Mouse (Mus musculus) thymus, adult 2 months (tissue): ENCODE data around the gene Krt90. TPM values are rescaled to one million over a fixed set of nuclear protein-coding genes. Genes with fewer than 3 reads are reported as not detected.

Experiments used
- DNase-seq: peaks from one replicate; pipeline ENCODE4 v3.0.0; 2021
- H3K27ac ChIP-seq: fragments of 200-500 bp; 2 replicates; pipeline ENCODE4 v1.5.1; 2012; ENCODE audit warnings: low read length, control low read depth; ENCODE audit not compliant: control insufficient read depth, insufficient read depth
- H3K27me3 ChIP-seq: fragments of 200-500 bp; 2 replicates; pipeline ENCODE4 v1.6.1; 2012; ENCODE audit warnings: mild to moderate bottlenecking, low read length, moderate library complexity, mixed read lengths; ENCODE audit not compliant: control insufficient read depth, insufficient read depth
- H3K36me3 ChIP-seq: fragments of 200-500 bp; 2 replicates; pipeline ENCODE4 v1.6.1; 2012; ENCODE audit warnings: mild to moderate bottlenecking, low read length, moderate library complexity; ENCODE audit not compliant: control insufficient read depth, insufficient read depth
- H3K4me1 ChIP-seq: fragments of 200-500 bp; replicated peaks from 2 replicates; pipeline ENCODE4 v1.6.1; 2012; ENCODE audit warnings: low read length; ENCODE audit not compliant: control insufficient read depth, insufficient read depth
- H3K4me3 ChIP-seq: fragments of 200-500 bp; 2 replicates; pipeline ENCODE4 v1.5.1; 2012; ENCODE audit warnings: mild to moderate bottlenecking, low read length, control low read depth, moderate library complexity; ENCODE audit not compliant: control insufficient read depth, insufficient read depth
- CTCF ChIP-seq: fragments of 200-500 bp; IDR thresholded peaks from 2 replicates; pipeline ENCODE4 v1.5.1; 2012; ENCODE audit warnings: mild to moderate bottlenecking, control low read depth, low read length, moderate library complexity, borderline replicate concordance; ENCODE audit not compliant: control insufficient read depth, poor library complexity, insufficient read depth; ENCODE audit errors: extremely low read depth
- POLR2A ChIP-seq: fragments of 200-500 bp; IDR thresholded peaks from 2 replicates; pipeline ENCODE4 v1.6.1; 2012; ENCODE audit warnings: mild to moderate bottlenecking, low read length, control low read depth, moderate library complexity; ENCODE audit not compliant: control insufficient read depth, poor library complexity, insufficient read depth; ENCODE audit errors: extremely low read depth
- WGBS: fragments of 180-500 bp; shearing (Covaris S2); methylation state at CpG from one replicate; pipeline ENCODE4 v1.1.7; 2018; 5-methylcytosine and 5-hydroxymethylcytosine counted together
- polyA plus RNA-seq: library from polyadenylated mRNA; depleted of rRNA; stranded (reverse); fragments of >200 nt; gene quantifications from 2 replicates; pipeline ENCODE4 v1.2.3, GENCODE M21; 2012

The Krt90 gene
- polyA plus RNA-seq, 1 experiment = 0.16 TPM

DNA sequence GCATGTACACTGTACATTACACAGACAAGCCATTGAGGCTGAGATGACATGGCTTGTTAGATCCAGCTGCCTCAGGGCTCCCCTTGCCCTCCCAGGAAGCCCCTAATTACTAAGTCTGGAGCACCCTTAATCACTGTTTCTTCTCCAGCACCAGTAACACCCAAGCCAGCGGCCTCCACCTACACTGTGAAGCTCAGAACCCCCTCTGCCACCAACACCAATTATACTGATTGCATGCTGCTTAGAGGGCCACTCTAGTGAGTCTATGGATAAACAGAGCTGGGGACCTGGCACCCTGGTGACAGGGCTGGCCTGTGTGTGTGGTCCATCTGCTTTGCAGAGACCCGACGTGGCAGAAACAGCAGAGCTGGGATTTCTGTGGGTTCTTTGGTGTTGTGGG lies 18.3 kb downstream of the Krt90 start:
- H3K27ac ChIP-seq = no peak overlapping the region
- H3K27me3 ChIP-seq = no peaks in the 10 kb centered on the region
- TF ChIP-seq CTCF (no peak), POLR2A (no peak)
- H3K4me3 ChIP-seq = no peak overlapping the region
- no peaks in the 10 kb centered on the region for H3K4me1 ChIP-seq
- H3K36me3 ChIP-seq = no peaks in the 10 kb centered on the region
- no peak for DNase-seq
- WGBS = 78% methylated on average over 3 of the region's 3 CpGs

DNA sequence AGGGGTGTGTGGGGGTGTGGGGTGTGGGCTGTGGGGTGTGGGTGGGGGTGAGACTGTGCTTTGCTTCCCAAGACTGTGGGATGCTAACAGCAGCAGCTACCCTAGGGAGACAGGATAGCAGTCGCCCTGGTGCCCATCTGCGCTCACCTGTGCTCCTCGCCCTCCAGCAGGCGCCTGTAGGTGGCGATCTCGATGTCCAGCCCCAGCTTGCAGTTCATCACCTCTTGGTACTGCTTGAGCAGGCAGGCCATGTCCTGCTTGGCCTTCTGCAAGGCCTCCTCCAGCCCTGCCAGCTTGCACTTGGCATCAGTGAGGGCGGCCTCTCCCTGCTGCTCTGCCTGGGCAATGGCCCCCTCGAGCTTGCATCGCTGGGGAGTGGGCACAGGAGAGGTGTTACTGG lies 20.2 kb downstream of the Krt90 start:
- Histone ChIP-seq H3K27me3 (no peaks in the 10 kb centered on the region), H3K4me3 (no peak overlapping the region), H3K27ac (no peak overlapping the region), H3K36me3 (no peaks in the 10 kb centered on the region), H3K4me1 (no peaks in the 10 kb centered on the region)
- no peak for DNase-seq
- no peak for TF ChIP-seq POLR2A
- no peak for TF ChIP-seq CTCF
- 70% methylated on average over 9 of the region's 9 CpGs for WGBS

DNA sequence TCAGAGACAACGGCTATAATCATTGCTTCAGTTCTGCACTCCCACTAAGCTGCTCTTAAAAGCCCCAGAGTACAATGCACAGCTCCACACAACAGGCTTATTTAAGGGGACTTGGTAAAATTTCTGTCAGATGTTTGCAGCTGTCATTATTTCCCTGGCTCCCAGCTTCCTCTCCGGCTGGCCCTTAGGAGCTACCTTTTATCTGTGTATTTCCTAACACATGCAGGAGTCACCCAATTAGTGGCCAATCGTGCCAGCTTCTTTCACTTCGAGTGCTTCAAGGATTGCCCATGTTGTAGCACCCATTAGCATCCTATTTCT lies 24.2 kb downstream of the Krt90 start:
- Histone ChIP-seq H3K4me3 (no peak overlapping the region), H3K27ac (no peak overlapping the region), H3K4me1 (no peaks in the 10 kb centered on the region), H3K27me3 (no peaks in the 10 kb centered on the region), H3K36me3 (no peaks in the 10 kb centered on the region)
- 65% methylated on average over 4 of the region's 4 CpGs for WGBS
- no peak for TF ChIP-seq POLR2A
- no peak for TF ChIP-seq CTCF
- no peak for DNase-seq

DNA sequence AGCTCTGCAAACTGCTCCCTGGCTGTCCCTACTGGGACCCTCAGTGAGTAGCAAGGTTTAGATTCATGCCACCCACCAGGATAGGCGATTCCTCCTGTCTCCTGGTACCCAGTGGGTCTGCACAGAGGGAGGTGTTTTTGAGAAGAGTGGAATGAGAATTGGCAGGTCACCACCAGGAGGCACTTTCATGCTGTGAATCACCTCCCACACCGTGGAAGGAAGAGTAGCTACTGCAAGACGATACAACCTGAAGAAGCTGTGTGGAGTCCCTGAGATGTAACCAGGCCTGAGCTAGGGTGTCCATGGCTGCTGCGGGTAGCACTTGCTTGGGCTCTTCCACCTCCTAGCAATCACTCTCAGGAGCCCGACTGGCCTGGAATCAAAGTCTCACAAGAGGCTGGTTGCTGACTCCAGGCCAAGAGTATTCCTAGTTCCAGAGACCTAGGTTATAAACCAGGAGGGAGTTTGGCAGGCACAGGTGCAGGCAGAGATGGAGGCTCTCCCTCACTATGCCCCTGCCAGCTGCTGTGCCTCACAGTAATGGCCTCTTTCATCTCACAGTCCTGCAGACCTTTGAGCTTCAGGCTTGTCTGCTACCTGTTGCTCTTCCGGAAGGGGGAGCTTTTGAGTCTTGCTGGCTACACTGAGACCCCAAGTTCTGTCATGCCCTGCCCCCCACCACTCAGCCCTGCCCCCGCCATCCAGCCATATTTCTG lies 24.7 kb downstream of the Krt90 start:
- 46% methylated on average over 7 of the region's 7 CpGs for WGBS
- no peaks in the 10 kb centered on the region for H3K4me1 ChIP-seq
- no peak overlapping the region for H3K27ac ChIP-seq
- H3K4me3 ChIP-seq = no peak overlapping the region
- TF ChIP-seq POLR2A = no peak
- no peak for TF ChIP-seq CTCF
- no peaks in the 10 kb centered on the region for H3K36me3 ChIP-seq
- no peaks in the 10 kb centered on the region for H3K27me3 ChIP-seq
- DNase-seq = no peak

- no peak overlapping the region for H3K4me3 ChIP-seq
- no peak overlapping the region for H3K27ac ChIP-seq
- no peak for DNase-seq
- TF ChIP-seq CTCF (no peak), POLR2A (no peak)
- no peaks in the 10 kb centered on the region for H3K27me3 ChIP-seq
- 46% methylated on average over 9 of the region's 9 CpGs for WGBS
- H3K36me3 ChIP-seq = no peaks in the 10 kb centered on the region
- no peaks in the 10 kb centered on the region for H3K4me1 ChIP-seq
Measured at GRCm38 (mm10) chr15:101536054-101536850, 26.5 kb downstream of the Krt90 start.

- 82% methylated on average over 7 of the region's 7 CpGs for WGBS
Measured at GRCm38 (mm10) chr15:101532720-101533119, 30.0 kb downstream of the Krt90 start, which contains the start of gene Krt84. Gene Krt84, minus strand, starts transcription at chr15:101532820.

More at GRCm38 (mm10) chr15:101532720-101533119, 30.0 kb downstream of the Krt90 start, which contains the start of gene Krt84:
- H3K36me3 ChIP-seq = no peaks in the 10 kb centered on the region
- no peaks in the 10 kb centered on the region for H3K27me3 ChIP-seq
- no peak for TF ChIP-seq CTCF
- TF ChIP-seq POLR2A = no peak
- no peak within 1 kb of the TSS for H3K27ac ChIP-seq
- no peak for DNase-seq
- H3K4me1 ChIP-seq = no peaks in the 10 kb centered on the region
- no peak within 1 kb of the TSS for H3K4me3 ChIP-seq
